Mouse (Mus musculus) embryonic fibroblast, embryonic 13.5 days (primary cell): ENCODE results near the gene Ndufa7.
"Not testable (repeated sequence)": the region's sequence is repeated elsewhere in the genome, so short reads cannot be mapped to it uniquely, and the experiment has no call there.

ENCODE experiments used
- CTCF ChIP-seq: IDR thresholded peaks from 2 replicates; pipeline ENCODE4 v1.5.1; 2011; ENCODE audit warnings: mild to moderate bottlenecking, control low read depth, low read length, moderate library complexity, borderline replicate concordance; ENCODE audit not compliant: insufficient read depth
- POLR2A ChIP-seq: IDR thresholded peaks from 2 replicates; pipeline ENCODE4 v1.6.1; 2011; ENCODE audit warnings: low read depth, mild to moderate bottlenecking, control low read depth, low read length, moderate library complexity

GRCm38 (mm10) chr17:33873537-33873936 lies 49.2 kb downstream of the Ndufa7 start, which contains the start of gene Gm7029:
- TF ChIP-seq CTCF, POLR2A: not testable (repeated sequence)
